Mouse (Mus musculus) common myeloid progenitor, adult 5-6 weeks (primary cell): ENCODE measurements around the gene Rgs8. TPM values are rescaled to one million over a fixed set of nuclear protein-coding genes. Genes with fewer than 3 reads are reported as not detected.

Source experiments
- ATAC-seq: replicated peaks from 2 replicates; pipeline ENCODE4 v1.8.0; 2016; ENCODE audit warnings: low read depth, mild to moderate bottlenecking, moderate TSS enrichment, inconsistent platforms; ENCODE audit not compliant: poor library complexity, severe bottlenecking
- total RNA-seq: library from RNA; stranded (forward); fragments of 200-1000, 187-1606 nt; gene quantifications from 2 replicates; pipeline ENCODE4 v1.2.3, GENCODE M21; 2017

The Rgs8 gene
- total RNA-seq, 1 experiment from 2014 or later = 0.05 TPM

DNA sequence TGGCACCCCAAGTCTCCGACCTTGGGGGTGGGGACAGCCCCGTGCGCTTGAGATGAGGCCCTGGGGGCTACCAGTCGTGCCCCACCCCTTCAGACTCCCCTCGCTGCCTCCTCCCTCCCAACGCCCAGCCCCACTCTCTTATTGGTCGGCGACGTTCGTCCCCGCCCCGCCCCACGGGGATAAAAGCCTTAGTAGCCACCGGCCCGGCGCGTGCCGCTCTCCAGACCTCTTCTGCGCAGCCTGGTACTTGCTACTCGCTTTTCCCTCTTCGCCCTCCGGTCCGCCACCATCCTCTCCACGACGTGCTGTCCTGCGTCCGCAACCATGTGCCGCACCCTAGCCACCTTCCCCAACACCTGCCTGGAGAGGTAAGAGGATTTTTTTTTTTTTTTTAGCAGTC lies 87.3 kb downstream of the Rgs8 start, which contains the start of gene Rgs16:
TSS of gene Rgs16 (plus strand) at position 205 of the 400 bp plus-strand sequence.
- ATAC-seq = peak; percentile 83

DNA sequence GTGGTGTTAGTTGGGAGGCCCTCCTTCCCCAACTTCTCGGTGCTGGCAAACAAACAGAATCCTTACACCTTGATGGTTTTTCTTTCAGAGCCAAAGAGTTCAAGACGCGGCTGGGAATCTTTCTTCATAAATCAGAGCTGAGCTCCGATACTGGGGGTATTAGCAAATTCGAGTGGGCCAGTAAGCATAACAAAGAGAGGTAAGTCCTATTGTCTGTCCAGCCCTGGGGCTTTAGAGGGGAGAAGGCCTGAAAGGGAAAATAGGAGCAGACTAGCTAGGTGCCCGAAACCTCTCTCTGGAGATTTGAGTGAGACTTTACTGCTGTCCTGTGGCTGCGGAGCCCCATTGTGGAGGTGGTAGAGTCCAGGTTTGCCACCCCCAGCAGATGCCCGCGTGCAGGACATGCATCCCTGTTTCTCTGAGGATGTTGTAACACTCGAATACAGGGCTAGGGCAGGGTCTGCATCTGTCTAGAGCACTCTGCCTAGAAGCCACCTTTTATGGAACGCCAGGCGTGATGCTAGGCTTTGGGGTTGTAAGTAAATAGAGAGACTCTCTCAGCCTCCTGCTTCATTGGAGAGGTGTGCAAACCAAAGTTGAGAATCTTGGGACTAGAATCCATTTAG lies 88.1 kb downstream of the Rgs8 start:
- ATAC-seq = no peak

DNA sequence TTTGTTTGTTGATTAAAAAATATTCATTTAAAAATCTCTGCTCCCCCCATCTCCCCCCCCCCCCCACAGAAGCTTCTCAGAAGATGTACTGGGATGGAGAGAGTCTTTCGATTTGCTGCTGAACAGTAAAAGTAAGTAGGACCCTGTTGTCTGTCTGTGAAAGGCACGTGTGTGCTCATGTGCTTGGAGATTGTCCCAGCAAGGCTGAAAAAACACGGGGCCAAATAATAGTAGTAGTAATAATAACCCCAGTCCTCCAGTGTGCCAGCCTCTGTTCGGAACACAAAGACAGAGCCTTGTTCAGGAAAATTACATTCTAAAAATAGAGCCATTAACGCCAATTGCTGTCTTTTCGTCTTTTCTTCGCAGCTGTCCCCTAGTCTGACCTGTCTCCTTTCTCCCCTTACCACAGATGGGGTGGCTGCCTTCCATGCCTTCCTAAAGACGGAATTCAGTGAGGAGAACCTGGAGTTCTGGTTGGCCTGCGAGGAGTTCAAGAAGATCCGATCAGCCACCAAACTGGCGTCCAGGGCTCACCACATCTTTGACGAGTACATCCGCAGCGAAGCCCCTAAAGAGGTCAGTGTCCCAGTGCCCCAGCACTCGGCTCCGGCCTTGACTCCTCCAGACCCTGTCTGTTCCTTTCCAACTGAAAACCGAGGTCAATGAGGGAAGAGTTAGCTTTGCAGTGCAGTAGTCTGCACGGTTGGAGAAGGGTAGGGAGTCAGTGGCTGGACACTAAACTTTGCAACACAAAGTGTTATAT lies 88.9 kb downstream of the Rgs8 start:
- ATAC-seq = no peak

DNA sequence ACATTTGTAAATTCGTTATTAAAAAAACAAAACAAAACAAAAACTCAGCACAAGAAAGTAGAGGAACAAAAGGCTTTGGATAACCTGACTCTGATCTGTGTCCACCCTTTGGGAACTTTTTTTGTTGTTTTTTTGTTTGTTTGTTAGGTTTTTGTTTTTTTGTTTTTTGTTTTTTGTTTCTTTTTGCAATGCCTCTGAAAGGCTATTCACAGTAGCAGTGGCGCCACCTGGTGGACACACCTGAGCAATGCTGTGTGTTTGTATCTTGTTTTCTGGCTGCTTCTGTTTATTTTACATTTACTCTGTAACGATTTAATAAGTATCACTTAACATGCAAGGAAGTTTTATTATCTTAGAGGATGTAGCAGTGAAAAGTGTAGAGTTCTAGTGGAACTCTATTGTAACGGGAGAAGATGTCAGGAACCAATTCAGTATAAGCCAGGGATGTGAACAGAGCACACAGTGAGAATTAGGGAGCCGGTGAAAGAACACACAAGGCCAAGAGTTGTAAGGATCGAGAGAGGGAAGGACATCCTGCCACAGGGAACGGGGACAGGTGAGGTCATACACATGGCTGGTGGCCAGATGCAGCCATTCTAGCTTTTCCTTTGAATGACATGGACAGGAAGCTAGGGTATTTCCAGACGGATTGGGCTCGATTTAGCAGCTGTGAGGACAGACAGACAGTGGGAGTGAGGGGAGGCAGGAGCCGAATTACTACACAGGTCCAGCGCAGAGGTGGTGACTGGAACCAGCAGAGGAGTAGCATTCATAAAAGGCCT lies 89.7 kb downstream of the Rgs8 start:
- 0 out of 2 replicates have a peak, but pooled peaks have one; percentile 31 for ATAC-seq

DNA sequence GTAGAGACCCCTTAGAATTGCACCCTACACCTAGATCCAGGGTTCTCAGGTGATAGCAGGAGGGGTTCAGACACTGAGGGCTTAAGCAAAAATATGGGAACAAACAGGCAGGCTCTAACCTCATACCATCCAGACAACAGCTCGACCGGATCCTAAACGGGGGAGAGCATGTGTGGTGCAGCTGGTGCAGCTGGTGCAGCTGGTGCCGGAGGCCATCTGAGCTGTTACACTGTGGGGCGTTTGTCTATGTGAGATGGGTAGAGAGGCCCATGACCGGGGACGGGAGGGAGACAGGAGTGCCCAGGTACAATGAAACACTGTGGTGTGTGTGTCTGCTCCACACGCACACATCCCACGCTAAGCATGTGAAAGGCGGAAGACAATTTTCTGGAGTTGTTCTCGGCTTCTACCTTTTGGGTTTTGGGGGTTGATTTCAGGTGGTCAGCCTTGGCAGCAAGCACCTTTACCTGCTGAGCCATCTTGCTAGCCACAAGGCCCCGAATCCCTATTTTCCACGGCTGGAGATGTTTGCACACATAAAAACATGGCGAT lies 93.4 kb downstream of the Rgs8 start:
- ATAC-seq = no peak

DNA sequence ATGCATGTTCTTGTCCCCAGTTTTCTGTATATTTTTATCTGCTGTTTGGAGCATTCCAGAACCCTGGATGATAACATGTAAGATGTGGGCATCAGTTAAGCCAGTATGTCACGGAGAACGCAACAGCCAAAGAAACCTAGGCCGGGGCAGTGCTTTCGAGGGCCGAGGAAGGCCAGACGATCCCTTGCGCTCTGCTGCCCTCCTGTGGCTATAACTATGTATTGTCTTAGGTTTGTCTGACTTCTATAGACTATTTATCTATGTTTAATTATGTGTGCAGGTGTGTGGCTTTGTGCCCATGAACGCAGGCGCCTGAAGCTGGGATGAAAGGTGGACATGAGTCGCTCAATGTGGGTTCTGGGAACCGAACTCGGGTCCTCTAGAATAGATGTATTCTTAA lies 93.9 kb downstream of the Rgs8 start:
- ATAC-seq = peak; percentile 27; the same call in 1 of the 2 replicates

DNA sequence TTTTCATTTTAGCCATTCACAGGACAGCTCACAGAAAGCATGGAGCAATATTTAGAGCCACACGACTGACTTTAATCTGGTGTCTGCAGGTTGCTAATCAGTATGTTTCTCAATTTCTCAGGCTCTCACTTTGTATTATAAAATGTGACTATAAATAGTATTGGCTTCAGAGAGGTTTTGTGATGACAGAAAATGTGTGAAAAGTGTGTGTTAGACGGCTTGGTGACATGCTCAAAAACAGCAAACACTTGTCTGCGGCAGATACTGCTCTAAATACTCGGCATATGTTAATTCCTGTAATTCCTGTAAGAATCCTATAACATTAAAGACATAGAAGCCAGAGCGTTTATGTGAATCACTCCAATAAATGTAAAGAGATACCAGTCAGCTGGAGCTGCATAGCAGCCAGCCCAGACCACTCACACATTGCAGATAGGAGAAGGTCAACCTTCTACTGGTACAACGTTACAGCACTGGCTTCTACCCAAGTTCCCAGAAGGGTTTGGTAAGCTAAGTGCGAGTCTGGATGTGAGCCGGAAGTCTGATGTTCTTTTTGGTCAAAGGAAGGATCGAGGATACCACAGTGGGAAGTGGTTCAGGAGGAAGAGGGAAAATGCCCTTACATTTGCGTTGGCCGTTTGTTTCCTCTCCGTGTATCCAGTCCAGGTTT lies 95.2 kb downstream of the Rgs8 start:
- ATAC-seq = no peak

DNA sequence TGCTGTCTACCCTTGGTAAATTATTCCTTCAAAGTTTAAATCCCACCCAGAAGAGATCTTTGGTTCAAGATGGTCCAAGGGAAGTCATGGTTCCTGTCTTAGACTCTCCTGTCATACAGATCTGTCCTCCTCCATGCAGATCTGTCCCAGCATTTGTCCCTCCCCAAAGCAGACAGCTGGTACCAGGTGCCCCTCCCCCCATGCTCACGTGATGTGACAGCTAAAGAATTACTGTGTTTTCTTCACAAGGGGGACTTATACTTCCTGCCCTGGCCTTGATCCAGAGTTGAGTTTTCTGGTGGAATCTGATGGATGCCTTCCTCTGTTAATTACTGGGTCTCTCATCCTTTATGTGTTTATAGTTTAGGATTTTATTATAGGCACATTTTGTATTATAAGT lies 95.7 kb downstream of the Rgs8 start:
- peak; percentile 17; the same call in 1 of the 2 replicates for ATAC-seq

DNA sequence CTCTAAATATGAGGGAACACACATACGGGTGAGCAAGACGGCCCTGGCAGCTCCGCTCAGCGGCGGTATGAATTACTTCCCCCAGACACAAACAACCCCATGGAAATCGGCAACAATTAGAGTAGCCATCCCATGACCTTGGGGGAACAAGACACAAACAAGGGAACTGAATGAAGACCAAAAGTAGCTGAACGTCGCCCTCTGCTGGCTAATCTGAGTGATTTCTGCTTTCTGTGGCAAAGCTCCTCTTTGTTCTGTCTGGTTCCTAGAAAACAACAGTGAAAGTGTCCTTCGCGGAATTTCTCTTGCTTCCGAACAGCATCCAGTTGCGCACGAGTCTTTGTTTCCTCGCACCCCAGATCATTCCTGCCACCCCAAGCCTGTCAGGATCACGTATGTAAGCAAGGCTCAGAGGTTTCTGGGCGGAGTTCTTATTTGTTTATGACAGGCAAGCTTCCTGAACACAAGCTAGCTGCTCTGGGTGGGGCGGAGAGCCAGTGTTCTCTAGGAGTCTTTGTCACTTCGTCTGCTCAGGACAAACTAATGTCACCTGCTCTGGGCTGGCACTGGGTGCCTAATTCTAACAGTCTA lies 96.5 kb downstream of the Rgs8 start, which contains the start of gene Rnasel:
TSS of gene Rnasel (plus strand) at position 216 of the 591 bp plus-strand sequence.
- peak; percentile 44 for ATAC-seq

Other genes starting within 250 kb of the Rgs8 start
- gene Shcbp1l, start 227.9 kb upstream of the Rgs8 start, total RNA-seq = 0.68 and 1.0 TPM in 2 replicates
- gene Dhx9, start 165.4 kb upstream of the Rgs8 start, total RNA-seq = 213 and 320 TPM in 2 replicates
- gene Npl, start 103.0 kb upstream of the Rgs8 start, total RNA-seq = 12.2 and 17.9 TPM in 2 replicates
- gene Rgs16, start 87.3 kb downstream of the Rgs8 start, total RNA-seq = not detected in 2 replicates
- 50.9 and 71.5 TPM in 2 replicates for gene Rnasel, start 96.4 kb downstream of the Rgs8 start, total RNA-seq
- not detected in 2 replicates for gene Rgsl1, start 191.1 kb downstream of the Rgs8 start, total RNA-seq
- gene Teddm1b, start 221.3 kb downstream of the Rgs8 start, total RNA-seq = not detected in 2 replicates
- not detected in 2 replicates for gene Teddm1a, start 238.7 kb downstream of the Rgs8 start, total RNA-seq
- gene Glul, start 246.9 kb downstream of the Rgs8 start, total RNA-seq = 72.4 and 94.7 TPM in 2 replicates
- 0.18 and 0.29 TPM in 2 replicates for gene Teddm2, start 247.2 kb downstream of the Rgs8 start, total RNA-seq